Mouse (Mus musculus) spleen, adult 12 weeks (tissue): Measurements from ENCODE around the gene Slc16a2.
"Not testable (repeated sequence)": the region's sequence is repeated elsewhere in the genome, so short reads cannot be mapped to it uniquely, and the experiment has no call there.

Source experiments
- DNase-seq: peaks from one replicate; pipeline ENCODE4 v3.0.0; 2022; ENCODE audit warnings: low spot score

Gene Slc16a2

GRCm38 (mm10) chrX:103733091-103733490, 88.7 kb downstream of the Slc16a2 start:
- DNase-seq = no peak

GRCm38 (mm10) chrX:103732033-103732703, 89.6 kb downstream of the Slc16a2 start:
- no peak for DNase-seq

GRCm38 (mm10) chrX:103722437-103722836, 99.3 kb downstream of the Slc16a2 start:
- no peak for DNase-seq

GRCm38 (mm10) chrX:103719618-103720185, 102.1 kb downstream of the Slc16a2 start:
- DNase-seq = no peak

DNA sequence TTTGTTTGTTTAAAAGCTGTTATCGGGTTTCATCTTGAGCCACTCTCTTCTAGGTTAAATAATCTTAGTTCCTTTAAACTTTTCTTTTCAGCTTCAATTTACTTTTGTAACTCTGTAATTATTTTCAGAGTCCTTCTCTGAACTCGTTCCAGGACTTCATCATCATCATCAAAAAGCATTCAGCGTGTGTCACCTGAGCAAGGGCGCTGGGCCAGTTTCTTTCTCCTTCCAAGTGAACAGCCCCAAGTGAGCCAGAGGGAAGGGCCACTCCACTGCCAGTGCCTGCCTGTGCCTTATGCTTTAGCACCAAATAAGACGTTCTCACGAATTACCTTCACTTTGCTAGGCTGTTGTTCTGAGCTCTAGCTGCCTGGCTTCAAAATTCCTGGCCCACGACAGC, 108.9 kb downstream of the Slc16a2 start:
- no peak for DNase-seq

- no peak for DNase-seq
These were observed 112.1 kb downstream of the Slc16a2 start for GRCm38 (mm10) chrX:103709671-103710070.

DNA sequence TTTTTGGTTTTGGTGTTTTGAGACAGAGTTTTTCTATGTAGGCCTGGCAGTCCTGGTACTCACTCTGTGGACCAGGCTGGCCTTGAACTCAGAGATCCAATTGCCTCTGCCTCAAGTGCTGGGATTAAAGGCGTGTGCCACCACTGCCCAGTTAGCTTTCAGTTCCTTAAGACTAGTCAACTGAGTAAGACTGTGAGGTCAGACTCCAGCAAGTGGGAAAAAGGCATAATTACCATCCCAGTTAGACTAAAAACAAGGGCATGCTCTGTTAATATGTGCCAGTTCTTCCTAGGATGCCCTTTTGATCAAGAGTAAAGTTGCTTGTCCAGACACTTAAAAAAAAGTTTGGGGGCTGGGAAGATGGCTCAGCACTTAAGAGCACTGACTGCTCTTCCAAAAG, 113.2 kb downstream of the Slc16a2 start:
- DNase-seq = no peak

- DNase-seq = no peak
These were observed 117.2 kb downstream of the Slc16a2 start for GRCm38 (mm10) chrX:103704611-103705010.

DNA sequence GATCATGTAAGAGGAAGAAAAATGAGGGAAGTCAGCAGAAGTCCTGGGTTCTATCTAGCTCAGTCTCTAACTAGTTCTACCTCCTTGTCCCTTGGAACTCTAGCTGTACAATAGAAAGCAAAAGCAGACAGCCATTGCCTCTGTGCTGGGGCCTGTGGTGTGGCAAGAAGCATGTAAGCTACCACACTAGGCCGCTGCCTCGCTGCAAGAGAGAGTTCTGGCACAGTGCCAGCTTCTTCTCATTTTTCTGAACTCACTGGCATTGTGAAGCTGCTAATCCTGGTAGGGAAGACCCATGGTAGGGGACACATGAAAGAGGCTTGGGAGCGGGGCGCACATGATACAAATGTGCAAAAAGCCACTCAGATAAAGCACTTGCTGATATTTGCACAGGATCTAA, 117.8 kb downstream of the Slc16a2 start:
- DNase-seq = no peak

- no peak for DNase-seq
These were observed 124.0 kb downstream of the Slc16a2 start for GRCm38 (mm10) chrX:103697796-103698195.

DNA sequence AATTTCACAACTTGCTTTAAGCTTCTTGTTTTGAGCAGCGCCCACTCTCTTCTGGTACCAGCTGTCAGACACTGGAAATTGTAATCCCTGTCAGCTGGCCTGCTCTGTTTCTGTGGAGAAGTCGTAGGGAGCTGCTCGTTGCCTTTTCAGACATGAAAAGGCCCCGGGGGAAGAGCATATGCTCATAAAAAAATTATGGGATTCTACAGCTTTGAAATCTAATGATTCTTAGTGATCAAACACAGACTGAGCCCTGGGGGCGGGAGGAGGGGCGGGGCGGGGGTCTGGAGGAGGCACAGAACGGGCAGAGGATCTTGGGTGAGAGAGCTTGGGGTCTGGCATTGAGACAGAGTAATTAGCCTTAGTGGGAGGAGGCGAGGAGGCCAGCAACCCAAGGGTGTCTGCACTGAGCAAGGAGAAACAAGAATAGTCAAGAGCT, 125.7 kb downstream of the Slc16a2 start:
- DNase-seq = no peak

DNA sequence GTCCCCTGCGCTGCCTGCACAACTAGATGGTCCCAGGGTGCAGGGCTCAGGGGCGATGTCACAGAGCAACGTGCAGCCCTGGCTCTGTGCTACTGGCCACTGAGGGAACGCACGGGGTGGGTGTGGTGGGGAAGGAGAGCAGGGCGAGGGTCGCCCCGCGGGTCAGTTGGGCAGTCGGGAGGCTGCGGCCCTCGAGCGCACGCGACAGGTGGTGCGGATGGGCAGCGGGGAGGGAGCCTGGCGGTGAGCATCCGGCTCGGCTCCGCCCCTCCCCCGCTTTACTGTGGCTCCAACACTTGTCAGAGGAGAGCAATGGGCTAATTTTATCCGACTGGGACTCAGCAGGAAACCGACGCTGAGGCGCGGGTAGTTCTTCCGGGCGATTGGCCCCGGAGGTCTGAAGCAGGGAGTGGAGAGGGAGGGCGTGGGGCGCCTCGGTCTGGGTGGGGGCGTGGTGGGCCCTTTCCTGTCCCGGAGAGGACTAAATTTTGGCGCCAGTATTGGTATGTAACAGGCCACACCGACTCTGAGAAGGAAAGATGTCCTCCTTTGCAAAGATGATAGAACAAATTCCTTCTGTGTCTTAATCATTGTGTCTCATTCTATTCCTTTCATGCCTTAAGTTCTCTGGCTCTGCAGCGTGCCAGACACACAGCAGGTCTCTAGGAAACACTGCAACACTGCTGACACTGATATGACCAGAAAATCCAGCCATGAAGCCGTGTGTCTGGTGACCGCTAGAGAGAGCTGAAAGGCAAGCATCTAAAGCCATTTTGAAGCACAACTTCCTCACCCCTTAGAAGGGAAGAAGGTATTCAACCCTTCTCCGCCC, 126.4 kb downstream of the Slc16a2 start:
- DNase-seq = peak; percentile 6

GRCm38 (mm10) chrX:103694787-103695164, 127.0 kb downstream of the Slc16a2 start:
- no peak for DNase-seq

GRCm38 (mm10) chrX:103694381-103694780, 127.4 kb downstream of the Slc16a2 start:
- DNase-seq = no peak

DNA sequence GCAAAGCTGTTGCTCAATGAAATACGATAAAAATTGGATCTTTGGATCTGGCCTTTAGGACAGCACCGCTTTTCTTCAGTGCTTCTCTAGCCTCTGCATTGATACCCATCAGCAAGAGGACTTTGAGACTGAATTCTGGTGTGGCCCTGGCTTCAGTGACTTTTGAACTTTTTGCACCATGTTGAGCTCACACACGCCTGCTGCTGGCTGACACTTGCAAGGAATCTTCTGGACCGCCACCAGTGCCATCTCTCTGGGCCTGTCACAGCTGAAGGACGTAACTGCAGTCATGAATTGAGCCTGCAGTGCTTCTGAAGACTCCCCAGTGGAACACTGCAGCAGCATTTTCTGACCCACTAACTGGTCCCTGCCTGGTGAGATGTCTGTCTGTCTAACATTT, 128.9 kb downstream of the Slc16a2 start:
- DNase-seq = no peak

- no peak for DNase-seq
These were observed 133.2 kb downstream of the Slc16a2 start for GRCm38 (mm10) chrX:103688551-103688950.

DNA sequence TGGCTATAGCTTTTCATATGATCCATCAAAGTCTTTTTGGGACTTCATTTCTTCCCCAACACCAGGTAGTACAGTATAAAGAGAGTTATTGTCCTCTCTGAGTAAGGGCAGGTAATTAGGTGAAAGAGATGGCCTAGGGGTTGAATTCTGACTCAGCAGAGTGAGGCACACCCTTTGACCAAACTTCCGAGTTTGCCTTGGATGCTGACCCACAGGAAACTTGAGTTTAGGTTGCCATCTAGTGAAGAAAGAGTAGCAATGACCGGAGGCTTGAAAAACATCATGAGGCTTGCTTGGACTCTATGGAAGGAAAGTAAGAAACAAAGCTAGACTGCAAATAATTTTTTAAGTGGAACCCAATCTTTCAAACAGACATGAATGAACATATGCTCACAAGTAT, 147.1 kb downstream of the Slc16a2 start:
- no peak for DNase-seq

DNA sequence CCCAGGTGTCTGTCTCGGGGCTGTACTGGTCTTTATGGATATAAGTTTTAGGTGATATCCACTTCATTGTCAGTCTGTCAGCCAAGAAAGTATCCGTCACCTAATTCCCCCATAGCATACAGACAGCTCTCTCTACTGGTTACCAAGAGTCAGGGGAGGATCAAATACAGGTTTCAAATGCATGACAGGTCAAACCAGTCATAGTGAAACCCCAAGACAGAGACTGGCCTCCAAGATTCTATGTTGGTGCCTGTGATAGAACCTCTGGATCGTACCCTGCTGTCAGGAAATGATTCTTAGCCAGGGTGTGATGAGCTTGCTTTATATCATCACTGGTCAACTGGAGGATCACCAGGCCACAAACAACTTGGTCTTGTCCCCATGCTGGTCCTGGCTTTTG, 148.0 kb downstream of the Slc16a2 start:
- no peak for DNase-seq

GRCm38 (mm10) chrX:103670245-103670644, 151.5 kb downstream of the Slc16a2 start:
- no peak for DNase-seq

- not testable (repeated sequence) for DNase-seq
These were observed 157.3 kb downstream of the Slc16a2 start for GRCm38 (mm10) chrX:103664445-103664844.

DNA sequence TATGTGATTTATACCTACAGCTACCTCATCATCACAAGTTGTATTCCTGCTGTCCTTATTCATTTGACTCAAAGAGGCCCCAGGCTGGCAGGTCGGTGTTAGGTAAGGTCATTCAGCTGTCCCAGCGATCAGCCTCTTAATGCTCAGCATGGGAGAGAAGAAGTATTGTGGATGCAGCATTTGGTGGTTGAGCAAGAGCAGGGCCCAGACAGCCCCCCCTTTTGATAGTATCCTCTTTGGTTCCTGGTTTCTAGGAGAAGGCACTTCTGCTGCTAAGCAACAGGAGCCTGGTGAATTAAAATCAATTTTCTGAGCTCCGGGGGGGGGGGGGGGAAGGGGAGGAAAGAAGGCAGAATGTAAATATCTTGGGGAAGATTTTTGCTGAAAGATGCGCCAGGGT, 162.8 kb downstream of the Slc16a2 start:
- DNase-seq = no peak

DNA sequence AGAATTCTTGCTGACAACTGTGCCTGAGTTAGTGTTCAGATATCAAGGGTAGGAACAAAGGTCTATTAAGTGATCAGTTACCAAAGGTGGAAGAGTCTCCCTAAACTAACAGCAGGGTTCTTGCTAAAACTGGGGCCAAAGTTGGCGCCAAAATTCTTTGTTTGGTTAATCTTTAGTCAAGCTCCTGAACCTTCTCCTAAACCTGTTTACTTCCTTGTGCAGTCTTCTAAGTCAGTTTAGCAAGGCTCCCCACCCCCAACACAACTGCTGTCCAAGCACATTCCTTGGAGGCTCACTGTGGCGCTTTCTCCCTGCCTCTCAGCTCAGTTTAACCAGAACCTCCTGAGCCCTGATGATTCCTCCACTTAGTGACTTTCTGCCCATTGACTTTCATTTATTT, 168.8 kb downstream of the Slc16a2 start:
- no peak for DNase-seq

DNA sequence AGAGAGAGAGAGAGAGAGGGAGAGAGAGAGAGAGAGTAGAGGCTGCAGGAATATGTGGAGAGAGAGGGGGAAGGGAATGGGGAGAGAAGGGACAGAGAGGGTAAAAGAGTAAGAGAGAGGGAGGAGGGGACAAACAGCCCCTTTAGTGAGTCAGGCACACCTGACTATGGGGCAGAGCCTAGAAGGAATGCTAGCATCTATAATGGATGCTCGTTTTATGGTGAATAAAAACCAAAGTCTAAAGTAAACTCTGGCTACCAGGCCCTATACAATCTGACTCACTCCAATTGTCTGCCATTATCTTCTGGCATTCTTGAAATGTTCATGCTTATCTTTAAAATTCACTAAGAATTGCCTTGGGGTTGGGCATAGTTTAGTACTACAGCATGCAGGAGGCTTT, 169.7 kb downstream of the Slc16a2 start:
- DNase-seq = no peak
